ENCODE assay signal across 9 mouse cellular contexts in genomic region chr8:78127852-78128251, GRCm38 (mm10).
A peak's percentile ranks its signal among the peaks of the same experiment; 100 is the strongest.
DNase-seq lines count a peak whose midpoint lies in the region; ATAC-seq and TF ChIP-seq lines count a peak whose summit lies in the region.
"Had no signal": no experiment of that assay in that cellular context is flagged by ENCODE, and none has a peak within 500 bp of the region (broad histone marks: within the 10 kb centered on the region; RNA-seq: fewer than 3 reads in every experiment).

No protein-coding gene starts in this region.

- H3K9me3 ChIP-seq in heart, embryonic 10.5 days, result no peaks in the 10 kb centered on the region
- H3K9me3 ChIP-seq in lung, postnatal 0 days (ENCODE audit: low read length), result no peaks in the 10 kb centered on the region
- H3K9me3 ChIP-seq: neural tube, embryonic 13.5 days had no signal

- H3K4me1 ChIP-seq in heart, embryonic 10.5 days, result no peaks in the 10 kb centered on the region
- H3K4me1 ChIP-seq in lung, postnatal 0 days (ENCODE audit: insufficient read depth, low read depth, low read length), result no peaks in the 10 kb centered on the region
- H3K4me1 ChIP-seq: neural tube, embryonic 13.5 days had no signal

- no peaks in the 10 kb centered on the region for H3K36me3 ChIP-seq in heart, embryonic 10.5 days
- no peaks in the 10 kb centered on the region for H3K36me3 ChIP-seq in lung, postnatal 0 days (ENCODE audit: insufficient read depth, low read length)
- H3K36me3 ChIP-seq: neural tube, embryonic 13.5 days had no signal

- no peak overlapping the region for H3K4me2 ChIP-seq in lung, postnatal 0 days (replicated peaks; ENCODE audit: low read depth, low read length)
- H3K4me2 ChIP-seq: neural tube, embryonic 13.5 days had no signal

- peak; percentile 58; the same call in 1 of the 2 replicates for TF ChIP-seq CTCF in brain, embryonic 14.5 days (IDR thresholded peaks at IDR 0.05; ENCODE audit: borderline replicate concordance, extremely low read depth, insufficient read depth, insufficient read length)
- peak; percentile 86 for TF ChIP-seq CTCF in lung, postnatal 0 days (IDR thresholded peaks at IDR 0.05)

- no peak overlapping the region for H3K9ac ChIP-seq in lung, postnatal 0 days (replicated peaks; ENCODE audit: low read depth)
- H3K9ac ChIP-seq: neural tube, embryonic 13.5 days had no signal

- no peak overlapping the region for H3K27ac ChIP-seq in heart, embryonic 10.5 days
- H3K27ac ChIP-seq in lung, postnatal 0 days (ENCODE audit: low read length), result no peak overlapping the region
- H3K27ac ChIP-seq: neural tube, embryonic 13.5 days had no signal

- WGBS in heart, embryonic 10.5 days, result 19% methylated on average over 2 of the region's 2 CpGs
- 13% methylated on average over 2 of the region's 2 CpGs for WGBS in lung, postnatal 0 days

- ATAC-seq in lung, postnatal 0 days, result peak; percentile 49; the same call in 1 of the 2 replicates

- no peak for TF ChIP-seq POLR2A in brain, embryonic 14.5 days (IDR thresholded peaks at IDR 0.05; ENCODE audit: borderline replicate concordance, extremely low read depth, insufficient read depth, insufficient read length, poor library complexity, severe bottlenecking)

- no peak for TF ChIP-seq EP300 in lung, postnatal 0 days (IDR thresholded peaks at IDR 0.05)

- no peaks in the 10 kb centered on the region for H3K27me3 ChIP-seq in heart, embryonic 10.5 days (ENCODE audit: insufficient read depth, poor library complexity, severe bottlenecking)
- H3K27me3 ChIP-seq in lung, postnatal 0 days (replicated peaks; ENCODE audit: insufficient read depth, low read length), result no peaks in the 10 kb centered on the region
- H3K27me3 ChIP-seq: neural tube, embryonic 13.5 days had no signal

- DNase-seq in heart, adult 18-20 months, result peak; percentile 5 to 34
- DNase-seq in heart, embryonic 10.5 days (ENCODE audit: low spot score), result no peak
- DNase-seq in right cerebral cortex, postnatal 14 days, result peak; percentile 10
- no peak for DNase-seq in right cerebral cortex, adult 2 months (ENCODE audit: low spot score in 2 of 2)
- peak; percentile 58 for DNase-seq in brain, embryonic 14.5 days (ENCODE audit: low read depth)
- DNase-seq in lung, postnatal 0 days (ENCODE audit: low spot score), result peak; percentile 70
- no peak for DNase-seq in spleen, postnatal 36 days (ENCODE audit: low spot score in 2 of 2)
- DNase-seq in thymus, adult 18-20 months, result no peak

- no peak overlapping the region for H3K4me3 ChIP-seq in heart, embryonic 10.5 days
- H3K4me3 ChIP-seq in lung, postnatal 0 days (ENCODE audit: low read depth, low read length), result no peak overlapping the region
- H3K4me3 ChIP-seq: neural tube, embryonic 13.5 days had no signal

Comparison
In these comparisons a context has a peak if more than half of its experiments do, and no peak if none do; other contexts are left out.
1. DNase-seq: peak in heart, adult 18-20 months (2 of 2), right cerebral cortex, postnatal 14 days (single experiment), brain, embryonic 14.5 days (single experiment) and lung, postnatal 0 days (single experiment); none in heart, embryonic 10.5 days (single experiment), right cerebral cortex, adult 2 months (0 of 2), spleen, postnatal 36 days (0 of 2) and thymus, adult 18-20 months (0 of 2).